Mouse (Mus musculus): ENCODE measurements around the gene Olfr259. TPM values are rescaled to one million over a fixed set of nuclear protein-coding genes. Genes with fewer than 3 reads are reported as not detected.

Olfr259 gene
- not detected for total RNA-seq (2021)
- long read RNA-seq, experiment 1: 0 reads
- long read RNA-seq, experiment 2: 0 reads

GRCm38 (mm10) chr2:87114467-87114866 lies at the start of gene Olfr259:
Olfr259 (minus strand) TSS chr2:87114567.
- DNase-seq: no peak

GRCm38 (mm10) chr2:87152524-87152923 lies 38.2 kb upstream of the Olfr259 start, which contains the start of gene Olfr1111:
Olfr1111 (minus strand) TSS chr2:87152624.
- DNase-seq: no peak

GRCm38 (mm10) chr2:87140200-87140599 lies 25.8 kb upstream of the Olfr259 start, which contains the start of gene Olfr1110:
Olfr1110 (minus strand) TSS chr2:87140300.
- DNase-seq: no peak

DNA sequence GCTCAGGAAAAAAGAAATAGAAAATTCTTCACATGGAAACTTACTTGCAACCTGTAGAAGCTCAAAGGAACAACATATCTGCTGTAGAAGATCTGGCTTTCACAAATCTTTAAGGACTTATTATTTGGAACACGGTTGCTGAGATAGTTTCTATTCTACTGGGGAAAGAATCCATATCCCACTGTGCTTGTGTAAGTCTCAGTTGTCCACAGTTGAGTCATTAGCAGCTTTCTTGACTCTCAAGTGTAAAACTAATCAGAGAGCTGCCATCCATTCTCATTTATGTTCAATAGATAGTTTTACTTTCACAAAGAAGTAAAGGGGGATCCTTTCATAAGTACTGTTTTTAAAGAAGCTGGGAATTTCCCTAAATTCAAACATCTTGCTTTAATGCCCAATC lies 18.5 kb downstream of the Olfr259 start, which contains the start of gene Olfr1109:
Olfr1109 (minus strand) TSS at position 101 of the 400 bp plus-strand sequence.
- no peak for DNase-seq

DNA sequence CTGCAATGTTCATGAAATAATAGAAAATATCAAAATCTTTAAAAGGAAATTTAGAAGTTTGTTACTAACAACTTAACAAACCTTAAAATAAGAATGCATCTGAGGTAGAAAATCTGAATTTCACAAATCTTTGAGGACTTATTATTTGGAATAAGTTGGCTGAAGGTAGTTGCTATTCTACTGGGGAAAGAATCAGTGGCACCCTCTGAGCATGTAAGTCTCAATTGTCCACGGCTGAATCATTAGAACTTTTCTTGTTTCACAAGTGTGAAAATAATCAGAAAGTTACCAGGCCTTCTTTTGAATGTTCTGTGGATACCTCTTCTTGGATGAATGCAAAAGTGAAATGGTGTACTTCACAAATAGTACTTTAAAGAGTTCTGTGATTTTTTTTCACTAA lies 38.6 kb downstream of the Olfr259 start, which contains the start of gene Olfr1107:
Olfr1107 (minus strand) TSS at position 101 of the 400 bp plus-strand sequence.
- DNase-seq: no peak

Other genes with a start within 250 kb of the Olfr259 start
- gene Gm13723, start 239.8 kb downstream of the Olfr259 start, total RNA-seq (2021): not detected
- gene Olfr1097, start 222.4 kb downstream of the Olfr259 start, total RNA-seq (2021): not detected
- not detected for gene Olfr1098, start 190.0 kb downstream of the Olfr259 start, total RNA-seq (2021)
- gene Olfr1099, start 153.9 kb downstream of the Olfr259 start, total RNA-seq (2021): not detected
- not detected for gene Olfr1100, start 134.6 kb downstream of the Olfr259 start, total RNA-seq (2021)
- not detected for gene Olfr1101, start 123.3 kb downstream of the Olfr259 start, total RNA-seq (2021)
- gene Olfr1102, start 116.2 kb downstream of the Olfr259 start, total RNA-seq (2021): not detected
- gene Olfr1104, start 87.5 kb downstream of the Olfr259 start, total RNA-seq (2021): not detected
- not detected for gene Olfr1105, start 78.0 kb downstream of the Olfr259 start, total RNA-seq (2021)
- gene Olfr1106, start 62.3 kb downstream of the Olfr259 start, total RNA-seq (2021): not detected
- gene Olfr1107, start 38.8 kb downstream of the Olfr259 start, total RNA-seq (2021): not detected
- gene Olfr1109, start 18.6 kb downstream of the Olfr259 start, total RNA-seq (2021): not detected
- gene Olfr1110, start 25.7 kb upstream of the Olfr259 start, total RNA-seq (2021): not detected
- gene Olfr1111, start 38.1 kb upstream of the Olfr259 start, total RNA-seq (2021): not detected
- gene Olfr1112, start 73.2 kb upstream of the Olfr259 start, total RNA-seq (2021): not detected
- gene Olfr1113, start 94.4 kb upstream of the Olfr259 start, total RNA-seq (2021): not detected
- not detected for gene Olfr1115, start 133.4 kb upstream of the Olfr259 start, total RNA-seq (2021)
- gene Olfr1116, start 153.0 kb upstream of the Olfr259 start, total RNA-seq (2021): not detected
- gene Olfr1118, start 193.0 kb upstream of the Olfr259 start, total RNA-seq (2021): not detected
- gene Olfr1120, start 240.2 kb upstream of the Olfr259 start, total RNA-seq (2021): not detected